Comparison of ENCODE assay signal across 8 mouse cellular contexts in the genomic region with DNA sequence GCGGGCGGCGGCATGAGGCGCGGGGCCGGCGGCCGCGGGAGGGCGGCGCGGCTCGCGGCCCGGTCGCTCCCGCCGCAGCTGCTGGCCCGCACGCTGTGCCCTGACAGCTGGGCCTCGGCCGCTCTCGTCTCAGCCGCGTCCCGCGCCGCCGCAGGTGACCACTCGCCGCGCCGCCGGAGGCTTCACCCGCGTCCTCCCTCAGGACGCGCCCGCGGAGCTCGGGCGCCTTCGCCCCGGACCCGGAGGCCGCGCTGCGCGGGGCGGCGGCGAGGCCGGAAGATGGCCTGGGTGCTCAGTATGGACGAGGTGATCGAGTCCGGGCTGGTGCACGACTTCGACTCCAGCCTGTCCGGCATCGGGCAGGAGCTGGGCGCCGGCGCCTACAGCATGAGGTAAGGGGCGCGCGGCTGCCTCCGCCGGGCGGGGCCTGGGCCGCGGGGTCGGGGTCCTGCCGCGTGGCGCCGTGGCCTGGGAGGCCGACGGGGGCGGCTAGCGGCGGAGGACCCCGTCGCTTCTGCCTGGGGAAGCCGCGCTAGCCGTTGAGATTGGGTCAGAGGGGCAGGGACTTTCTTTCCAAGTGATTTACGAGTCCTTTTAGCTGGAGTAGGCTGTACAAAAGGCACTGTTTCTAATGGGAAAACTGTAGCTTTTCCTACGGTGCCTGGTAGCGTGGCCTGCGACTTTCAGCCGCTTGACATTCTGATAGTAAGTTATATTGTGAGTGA. TPM values are rescaled to one million over a fixed set of nuclear protein-coding genes. Genes with fewer than 3 reads are reported as not detected.
DNase-seq lines count a peak whose midpoint lies in the region; ATAC-seq and TF ChIP-seq lines count a peak whose summit lies in the region.

No protein-coding gene starts in this region.

- TF ChIP-seq CTCF in left cerebral cortex, adult 2 months (IDR thresholded peaks at IDR 0.05) = no peak
- TF ChIP-seq CTCF in liver, embryonic 14.5 days (IDR thresholded peaks at IDR 0.05; ENCODE audit: low read depth) = no peak
- TF ChIP-seq CTCF in thymus, adult 2 months (IDR thresholded peaks at IDR 0.05; ENCODE audit: borderline replicate concordance, control insufficient read depth, extremely low read depth, insufficient read depth, low read length, poor library complexity) = no peak

- no peaks in the 10 kb centered on the region for H3K27me3 ChIP-seq in intestine, embryonic 14.5 days (replicated peaks; ENCODE audit: control insufficient read depth, insufficient read depth, low read length)
- H3K27me3 ChIP-seq in liver, embryonic 14.5 days (ENCODE audit: control insufficient read depth, insufficient read depth, low read length) = no peaks in the 10 kb centered on the region
- H3K27me3 ChIP-seq in neural tube, embryonic 14.5 days (ENCODE audit: control insufficient read depth, insufficient read depth, low read length) = no peaks in the 10 kb centered on the region; the same call in 1 of the 2 replicates
- H3K27me3 ChIP-seq in thymus, adult 2 months (ENCODE audit: control insufficient read depth, insufficient read depth, low read length) = no peaks in the 10 kb centered on the region

- no peak for TF ChIP-seq POLR2A in thymus, adult 2 months (IDR thresholded peaks at IDR 0.05; ENCODE audit: control insufficient read depth, extremely low read depth, insufficient read depth, low read length, poor library complexity)

- peaks cover 9% of the 10 kb centered on the region; the same call in 1 of the 2 replicates for H3K4me1 ChIP-seq in intestine, embryonic 14.5 days (replicated peaks; ENCODE audit: control insufficient read depth, insufficient read depth, low read length)
- H3K4me1 ChIP-seq in liver, embryonic 14.5 days (replicated peaks; ENCODE audit: control insufficient read depth in 2 of 2, insufficient read depth in 2 of 2, low read length in 1 of 2) = peaks cover 32 to 41% of the 10 kb centered on the region in 2 experiments
- peaks cover 15% of the 10 kb centered on the region for H3K4me1 ChIP-seq in neural tube, embryonic 14.5 days (ENCODE audit: control insufficient read depth, insufficient read depth, low read length)
- H3K4me1 ChIP-seq in thymus, adult 2 months (replicated peaks; ENCODE audit: control insufficient read depth, insufficient read depth, low read length) = peaks cover 13% of the 10 kb centered on the region

- H3K9me3 ChIP-seq in intestine, embryonic 14.5 days (ENCODE audit: control insufficient read depth, low read length) = no peaks in the 10 kb centered on the region
- no peaks in the 10 kb centered on the region for H3K9me3 ChIP-seq in liver, embryonic 14.5 days (ENCODE audit: control insufficient read depth, low read length)
- H3K9me3 ChIP-seq in neural tube, embryonic 14.5 days (ENCODE audit: control insufficient read depth, low read length) = no peaks in the 10 kb centered on the region

- H3K27ac ChIP-seq in left cerebral cortex, adult 2 months = peak overlapping the region; percentile 61
- peak overlapping the region; percentile 88 for H3K27ac ChIP-seq in intestine, embryonic 14.5 days (ENCODE audit: low read depth)
- peak overlapping the region; percentile 92 for H3K27ac ChIP-seq in liver, embryonic 14.5 days
- peak overlapping the region; percentile 91 for H3K27ac ChIP-seq in neural tube, embryonic 14.5 days (ENCODE audit: low read depth, low read length)
- H3K27ac ChIP-seq in thymus, adult 2 months (ENCODE audit: control insufficient read depth, insufficient read depth, low read length) = no peak overlapping the region

- H3K36me3 ChIP-seq in intestine, embryonic 14.5 days (ENCODE audit: control insufficient read depth, insufficient read depth, low read length) = no peaks in the 10 kb centered on the region
- no peaks in the 10 kb centered on the region; the same call in none of the 2 replicates for H3K36me3 ChIP-seq in liver, embryonic 14.5 days (replicated peaks; ENCODE audit: control insufficient read depth, insufficient read depth, low read depth)
- no peaks in the 10 kb centered on the region for H3K36me3 ChIP-seq in neural tube, embryonic 14.5 days (ENCODE audit: control insufficient read depth, insufficient read depth, low read length)
- no peaks in the 10 kb centered on the region for H3K36me3 ChIP-seq in thymus, adult 2 months (ENCODE audit: control insufficient read depth, insufficient read depth, low read length)

- peak overlapping the region; percentile 84 for H3K4me3 ChIP-seq in left cerebral cortex, adult 2 months
- peak overlapping the region; percentile 96 for H3K4me3 ChIP-seq in intestine, embryonic 14.5 days (ENCODE audit: low read depth, low read length)
- peak overlapping the region; percentile 91 to 98 for H3K4me3 ChIP-seq in liver, embryonic 14.5 days (ENCODE audit: insufficient read depth in 1 of 2, low read depth in 2 of 2, low read length in 2 of 2)
- peak overlapping the region; percentile 95 for H3K4me3 ChIP-seq in neural tube, embryonic 14.5 days (ENCODE audit: low read depth, low read length)
- peak overlapping the region; percentile 98 for H3K4me3 ChIP-seq in thymus, adult 2 months (ENCODE audit: control insufficient read depth, insufficient read depth, low read length)

- peak overlapping the region; percentile 81 for H3K4me2 ChIP-seq in intestine, embryonic 14.5 days (ENCODE audit: low read length)
- H3K4me2 ChIP-seq in liver, embryonic 14.5 days (ENCODE audit: low read depth) = peak overlapping the region; percentile 94
- H3K4me2 ChIP-seq in neural tube, embryonic 14.5 days (ENCODE audit: low read depth, low read length) = peak overlapping the region; percentile 73

- intact Hi-C loops in left cerebral cortex, adult 2 months (cut with DNase I) = no loop called here
- intact Hi-C loops in gastrocnemius, postnatal 14 days (cut with DNase I; ENCODE audit: low total_unique reads) = no loop called here

- TF ChIP-seq EP300 in liver, embryonic 14.5 days (IDR thresholded peaks at IDR 0.05; ENCODE audit: low read depth) = no peak

- DNase-seq in left cerebral cortex, adult 2 months (ENCODE audit: extremely low spot score in 1 of 2, low spot score in 2 of 2) = peak; percentile 26 to 37
- no peak for DNase-seq in left cerebral cortex, adult 11 months (ENCODE audit: low spot score)
- peak; percentile 47 to 57 for DNase-seq in cerebellum, postnatal 14 days
- DNase-seq in gastrocnemius, postnatal 14 days = peak; percentile 37
- peak; percentile 74 for DNase-seq in intestine, embryonic 14.5 days (ENCODE audit: low spot score)
- no peak for DNase-seq in liver, embryonic 14.5 days (ENCODE audit: low read depth in 3 of 3, low spot score in 3 of 3)
- peak; percentile 39 for DNase-seq in thymus, adult 2 months

- 1% methylated on average over 48 of the region's 91 CpGs for WGBS in intestine, embryonic 14.5 days
- under 1% methylated on average over 78 of the region's 91 CpGs for WGBS in liver, embryonic 14.5 days (ENCODE audit: insufficient replicate concordance)
- WGBS in neural tube, embryonic 14.5 days = 1% methylated on average over 49 of the region's 91 CpGs
- whole genome bisulfite sequencing in thymus, adult 2 months = 2% methylated on average over 91 of the region's 91 CpGs

- H3K9ac ChIP-seq in intestine, embryonic 14.5 days (ENCODE audit: low read length) = peak overlapping the region; percentile 97
- H3K9ac ChIP-seq in liver, embryonic 14.5 days (replicated peaks) = peak overlapping the region; percentile 91
- peak overlapping the region; percentile 95 for H3K9ac ChIP-seq in neural tube, embryonic 14.5 days (replicated peaks; ENCODE audit: low read depth, low read length)

- ATAC-seq in intestine, embryonic 14.5 days (replicated peaks; ENCODE audit: low FRiP score, low TSS enrichment, low read depth) = peak; percentile 44
- peak; percentile 40 for ATAC-seq in liver, embryonic 14.5 days (ENCODE audit: insufficient read depth)
- peak; percentile 15 for ATAC-seq in neural tube, embryonic 14.5 days (ENCODE audit: low read depth)

RNA-seq across cellular contexts. Expression of gene Ubp1, which starts 0.8 kb away (rescaled TPM):
- 10 to 100 TPM; 74.6 to 82.4 TPM for total RNA-seq in left cerebral cortex, adult 2 months (2021)
- total RNA-seq in gastrocnemius, postnatal 14 days (2021) = 10 to 100 TPM; 16.0 to 16.2 TPM
- polyA plus RNA-seq in intestine, embryonic 14.5 days (2014; fragmentation: Nextera tagmentation; extraction: Ambion mirVana) = 42.1 and 44.6 TPM in 2 replicates
- 58.6 and 72.6 TPM in 2 replicates for polyA plus RNA-seq in liver, embryonic 14.5 days (2012; rRNA removed)
- 46.0 and 55.4 TPM in 2 replicates for polyA plus RNA-seq in liver, embryonic 14.5 days (2014; fragmentation: Nextera tagmentation; extraction: Ambion mirVana)
- 43.7 and 48.9 TPM in 2 replicates for polyA plus RNA-seq in neural tube, embryonic 14.5 days (2014; fragmentation: Nextera tagmentation; extraction: Ambion mirVana)
- polyA plus RNA-seq in thymus, adult 2 months (2012; rRNA removed) = 101 TPM in 2 replicates

Comparison
In these comparisons a context has a peak if more than half of its experiments do, and no peak if none do; other contexts are left out.
1. DNase-seq: peak in left cerebral cortex, adult 2 months (2 of 2), cerebellum, postnatal 14 days (2 of 2), gastrocnemius, postnatal 14 days (single experiment), intestine, embryonic 14.5 days (single experiment) and thymus, adult 2 months (single experiment); none in left cerebral cortex, adult 11 months (single experiment) and liver, embryonic 14.5 days (0 of 3).
2. Peak in every context shown above with its lines, with median percentiles within 50 percentile points of each other: H3K4me3 ChIP-seq, ATAC-seq, H3K4me2 ChIP-seq and H3K9ac ChIP-seq.